Mouse (Mus musculus) limb, embryonic 14.5 days (tissue): ENCODE data around the gene Msl1. TPM values are rescaled to one million over a fixed set of nuclear protein-coding genes. Genes with fewer than 3 reads are reported as not detected.

ENCODE experiments used
- ATAC-seq: fragments of 200-750 bp; cut with Nextera tagmentation; 2 replicates; pipeline ENCODE4 v1.8.0; 2017; ENCODE audit warnings: low read depth, moderate number of reproducible peaks, moderate TSS enrichment; ENCODE audit not compliant: low FRiP score
- DNase-seq: peaks from one replicate; pipeline ENCODE4 v3.0.0-alpha.2; 2015; ENCODE audit warnings: low spot score
- H3K27ac ChIP-seq: fragments of 300-500 bp; sonication (generic); replicated peaks from 2 replicates; pipeline ENCODE4 v1.5.1; 2014; ENCODE audit warnings: low read depth, mild to moderate bottlenecking, low read length, moderate library complexity, mixed read lengths
- H3K27me3 ChIP-seq: fragments of 300-500 bp; sonication (generic); 2 replicates; pipeline ENCODE4 v1.6.1; 2014; ENCODE audit warnings: low read length, mixed read lengths; ENCODE audit not compliant: control insufficient read depth, insufficient read depth
- H3K36me3 ChIP-seq: fragments of 300-500 bp; sonication (generic); 2 replicates; pipeline ENCODE4 v1.6.1; 2014; ENCODE audit warnings: mild to moderate bottlenecking, low read length, moderate library complexity, mixed read lengths; ENCODE audit not compliant: control insufficient read depth, insufficient read depth
- H3K4me1 ChIP-seq: fragments of 300-500 bp; sonication (generic); 2 replicates; pipeline ENCODE4 v1.6.1; 2014; ENCODE audit warnings: antibody characterized with exemption, low read length, mixed read lengths; ENCODE audit not compliant: control insufficient read depth, insufficient read depth
- H3K4me2 ChIP-seq: fragments of 300-500 bp; sonication (generic); replicated peaks from 2 replicates; pipeline ENCODE4 v1.6.1; 2014; ENCODE audit warnings: low read depth, mild to moderate bottlenecking, low read length, moderate library complexity; ENCODE audit not compliant: severe bottlenecking
- H3K4me3 ChIP-seq: fragments of 300-500 bp; sonication (generic); replicated peaks from 2 replicates; pipeline ENCODE4 v1.5.1; 2014; ENCODE audit warnings: low read length
- H3K9ac ChIP-seq: fragments of 300-500 bp; sonication (generic); 2 replicates; pipeline ENCODE4 v1.6.1; 2014; ENCODE audit warnings: mild to moderate bottlenecking, low read depth, low read length, moderate library complexity; ENCODE audit not compliant: severe bottlenecking
- H3K9me3 ChIP-seq: fragments of 300-500 bp; sonication (generic); 2 replicates; pipeline ENCODE4 v1.6.1; 2016; ENCODE audit warnings: low read length; ENCODE audit not compliant: control insufficient read depth
- POLR2A ChIP-seq: fragments of 200-500 bp; IDR thresholded peaks from 2 replicates; pipeline ENCODE4 v1.8.0; 2012; ENCODE audit warnings: inconsistent platforms, mild to moderate bottlenecking, moderate library complexity, borderline replicate concordance; ENCODE audit not compliant: insufficient read depth, insufficient read length; ENCODE audit errors: extremely low read depth
- WGBS: fragments of 180-500 bp; shearing (Covaris S2); extraction: QIAGEN DNeasy Blood & Tissue Kit; methylation state at CpG from one replicate; pipeline ENCODE4 v1.1.7; 2014; 5-methylcytosine and 5-hydroxymethylcytosine counted together
- polyA plus RNA-seq, 2 experiments: library from polyadenylated mRNA; depleted of rRNA in 1 of 2; stranded (reverse) in 1 of 2; unstranded in 1 of 2; fragments of >200 nt; fragmentation: Nextera tagmentation in 1 of 2; extraction: Ambion mirVana in 1 of 2; gene quantifications; 2 replicates each; pipeline versions ENCODE4 v1.2.1 to v1.2.3; 2012 to 2014

Gene Msl1
- polyA plus RNA-seq (2012; rRNA removed): 76.9 and 81.1 TPM in 2 replicates
- polyA plus RNA-seq (2014; fragmentation: Nextera tagmentation; extraction: Ambion mirVana): 19.8 and 23.5 TPM in 2 replicates

DNA sequence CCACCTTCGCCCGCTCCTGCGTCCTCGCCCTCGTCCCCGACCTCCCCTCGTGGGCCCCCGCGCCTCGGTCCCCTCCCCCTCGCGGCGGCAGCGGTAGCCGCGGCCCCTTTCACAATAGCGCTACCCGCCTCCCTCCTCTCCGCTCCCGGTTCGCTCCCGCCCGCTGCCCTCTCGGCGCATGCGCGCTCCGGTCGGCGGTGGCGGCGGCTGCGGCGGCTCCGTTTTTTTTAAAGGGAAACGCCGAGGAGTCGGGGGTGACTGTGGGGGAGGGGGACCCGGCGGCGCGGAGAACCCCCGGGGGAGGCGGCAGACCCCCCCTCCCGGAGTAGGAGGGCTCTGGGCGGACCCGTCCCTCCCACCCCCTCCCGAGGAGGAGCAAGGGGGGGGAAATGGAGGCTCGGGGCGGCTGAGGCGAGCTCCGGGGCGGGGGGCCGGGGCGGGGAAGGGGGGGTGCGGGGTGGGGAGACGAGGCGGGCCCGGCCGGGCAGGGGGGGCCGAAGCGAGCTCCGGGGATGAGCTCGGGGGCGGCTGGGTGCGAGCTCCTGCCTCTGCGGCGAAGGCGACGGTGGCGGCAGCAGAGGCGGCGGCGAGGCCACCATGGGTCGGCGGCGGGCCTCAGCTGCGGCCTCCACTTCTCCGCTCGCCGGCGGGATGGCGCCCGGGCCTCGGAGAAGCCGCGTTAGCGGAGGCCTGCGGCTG lies at the start of gene Msl1:
Msl1 (plus strand) TSS at position 502 of the 699 bp plus-strand sequence.
- Histone ChIP-seq H3K9ac (peak within 1 kb of the TSS; percentile 95), H3K9me3 (no peaks in the 10 kb centered on the region), H3K4me3 (peak within 1 kb of the TSS; percentile 100), H3K4me2 (peak within 1 kb of the TSS; percentile 84), H3K36me3 (peaks cover 25% of the 10 kb centered on the region), H3K4me1 (peaks cover 10% of the 10 kb centered on the region), H3K27me3 (no peaks in the 10 kb centered on the region), H3K27ac (peak within 1 kb of the TSS; percentile 100)
- WGBS: 0% methylated on average over 33 of the region's 89 CpGs
- DNase-seq (peak; percentile 82), ATAC-seq (peak; percentile 72)
- TF ChIP-seq POLR2A: 0 out of 2 replicates have a peak, but pooled peaks have one; percentile 37

DNA sequence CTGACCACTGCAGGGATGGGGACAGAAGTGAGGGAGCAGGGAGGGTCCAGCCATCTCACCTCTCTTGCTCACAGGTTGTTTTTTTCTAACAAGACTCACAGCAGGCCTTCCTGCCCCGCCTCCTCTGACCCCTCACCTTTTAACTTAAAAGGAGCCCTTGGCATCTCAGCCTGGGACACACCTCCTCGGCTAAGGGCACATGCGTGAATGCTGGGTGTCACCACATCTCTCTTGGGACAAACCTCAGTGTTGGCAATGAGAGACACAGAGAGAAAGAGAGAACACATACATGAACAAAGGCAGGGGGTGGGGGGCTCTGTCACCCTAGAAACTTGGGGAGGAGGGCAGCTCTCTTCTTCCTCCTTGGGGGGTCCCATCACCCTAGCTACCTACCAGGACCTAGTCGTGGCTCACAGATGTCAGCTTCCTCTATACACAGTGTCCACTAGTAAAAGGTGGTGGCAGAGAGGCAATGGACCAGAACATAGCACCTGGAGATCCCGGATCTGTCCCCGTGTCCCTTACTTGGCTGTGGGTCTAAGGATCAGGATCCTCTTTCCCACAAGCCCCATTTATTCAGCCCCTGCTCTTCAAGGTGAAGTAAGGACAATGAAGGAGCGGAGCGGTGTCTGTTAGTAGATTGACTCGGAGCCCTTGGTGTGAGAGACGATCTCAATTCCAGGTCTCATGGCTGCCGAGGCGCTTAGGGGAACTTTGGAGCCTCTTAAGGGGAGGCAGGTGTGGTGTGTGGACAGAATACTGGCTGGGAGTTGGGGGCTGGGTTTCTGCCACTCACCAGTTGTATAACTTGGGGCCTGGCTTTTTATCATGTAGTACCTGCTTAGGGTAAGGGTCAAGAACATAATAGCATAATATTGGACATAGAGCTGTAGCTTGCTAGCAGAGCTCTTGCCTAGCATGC lies 49.1 kb upstream of the Msl1 start:
- DNase-seq: no peak
- Histone ChIP-seq H3K4me1 (peaks cover 79% of the 10 kb centered on the region), H3K9me3 (no peaks in the 10 kb centered on the region), H3K4me3 (no peak overlapping the region), H3K36me3 (no peaks in the 10 kb centered on the region), H3K27me3 (no peaks in the 10 kb centered on the region), H3K27ac (no peak overlapping the region), H3K4me2 (peak overlapping the region; percentile 50; the same call in 1 of the 2 replicates), H3K9ac (0 out of 2 replicates have a peak overlapping the region, but pooled peaks have one; percentile 7)
- 42% methylated on average over 12 of the region's 12 CpGs for WGBS
- no peak for TF ChIP-seq POLR2A
- no peak for ATAC-seq

DNA sequence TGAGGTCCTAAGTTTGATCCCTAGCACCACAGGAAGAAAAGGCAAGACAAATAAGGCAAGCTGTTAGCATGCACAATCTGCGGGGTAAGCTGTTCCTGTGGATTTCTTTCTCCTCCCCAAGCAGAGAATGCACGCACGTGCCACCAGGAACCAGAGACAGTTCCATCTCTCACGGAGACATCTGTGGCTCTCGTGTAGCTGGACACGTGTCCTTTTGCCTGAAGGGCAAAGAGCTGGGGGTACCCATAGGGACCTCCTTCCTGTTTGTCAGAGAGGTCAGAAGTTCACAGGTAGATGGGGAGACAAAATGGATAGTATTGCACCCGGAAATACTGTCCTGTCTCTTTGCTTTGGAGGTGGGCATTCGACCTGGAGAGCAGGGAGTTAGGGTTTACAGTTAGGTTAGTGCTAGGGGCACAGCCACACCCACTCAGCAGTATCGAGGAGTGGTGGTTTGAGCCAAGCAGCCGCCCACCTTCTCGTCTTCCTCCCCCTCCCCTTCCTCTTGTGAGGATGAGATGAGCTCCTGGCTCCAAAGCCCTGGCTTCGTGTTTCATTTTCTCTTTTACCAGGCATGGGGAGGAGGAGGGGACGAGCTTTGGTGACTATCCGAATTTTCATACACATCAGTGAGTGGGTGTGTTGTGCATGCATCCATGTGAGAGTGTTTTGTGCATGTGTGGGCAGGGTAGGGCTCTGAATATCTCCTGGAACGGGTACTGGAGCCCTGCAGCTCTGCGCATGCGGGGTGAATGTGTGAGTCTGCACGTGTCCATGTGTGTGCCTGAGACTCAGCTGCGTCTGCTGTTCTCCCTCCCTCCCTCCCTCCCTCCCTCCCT lies 48.2 kb upstream of the Msl1 start:
- WGBS: 6% methylated on average over 19 of the region's 19 CpGs
- DNase-seq (peak; percentile 82), ATAC-seq (peak; percentile 69)
- H3K4me2 ChIP-seq: peak overlapping the region; percentile 50
- H3K4me1 ChIP-seq: peaks cover 88% of the 10 kb centered on the region
- H3K4me3 ChIP-seq: peak overlapping the region; percentile 13
- H3K27me3 ChIP-seq: no peaks in the 10 kb centered on the region
- peak overlapping the region; percentile 62 for H3K27ac ChIP-seq
- H3K36me3 ChIP-seq: no peaks in the 10 kb centered on the region
- H3K9ac ChIP-seq: no peak overlapping the region; the same call in 1 of the 2 replicates
- no peaks in the 10 kb centered on the region for H3K9me3 ChIP-seq
- no peak for TF ChIP-seq POLR2A

DNA sequence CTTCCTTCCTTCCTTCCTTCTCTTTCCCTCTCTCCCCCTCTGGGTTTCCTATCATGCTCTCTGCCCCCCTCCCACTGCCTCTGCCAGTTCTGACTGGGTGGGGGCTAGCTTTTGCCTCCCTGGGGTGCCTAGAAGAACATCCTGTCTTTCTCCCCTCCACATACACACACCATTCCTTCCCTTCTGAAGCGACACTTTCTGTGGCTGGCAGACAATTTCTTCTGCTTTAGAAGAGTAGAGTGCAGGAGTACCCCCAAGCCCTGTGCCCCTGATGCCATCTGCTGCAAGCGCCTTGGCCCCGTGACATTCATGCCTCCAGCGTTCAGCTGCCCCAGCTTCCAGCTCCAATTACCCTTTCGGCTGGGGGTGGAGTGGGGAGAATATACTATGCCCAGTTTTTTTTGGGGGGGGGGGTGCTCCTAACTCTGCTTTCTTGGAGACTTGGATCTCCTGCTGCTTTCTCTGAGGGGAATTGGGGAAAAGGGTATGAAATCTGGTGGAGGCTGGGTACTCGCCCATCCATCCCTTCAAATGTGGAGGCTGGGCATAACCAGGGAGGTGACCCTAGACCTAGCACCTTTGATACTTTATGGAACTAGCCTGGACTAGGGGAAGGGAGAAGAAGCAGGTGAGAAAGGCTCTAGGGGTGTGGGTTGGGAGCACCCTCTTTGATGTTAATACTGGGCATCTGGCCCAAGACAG lies 47.4 kb upstream of the Msl1 start:
- H3K36me3 ChIP-seq: peaks cover 6% of the 10 kb centered on the region; the same call in 1 of the 2 replicates
- peak overlapping the region; percentile 50 for H3K4me2 ChIP-seq
- no peak for TF ChIP-seq POLR2A
- peaks cover 92% of the 10 kb centered on the region for H3K4me1 ChIP-seq
- no peaks in the 10 kb centered on the region for H3K9me3 ChIP-seq
- no peak for ATAC-seq
- H3K9ac ChIP-seq: peak overlapping the region; percentile 28; the same call in 1 of the 2 replicates
- no peaks in the 10 kb centered on the region for H3K27me3 ChIP-seq
- 24% methylated on average over 6 of the region's 6 CpGs for WGBS
- H3K27ac ChIP-seq: peak overlapping the region; percentile 73
- DNase-seq: no peak
- no peak overlapping the region for H3K4me3 ChIP-seq
